Mouse (Mus musculus): ENCODE results near the gene Gpld1.

GRCm38 (mm10) chr13:24913576-24913975, 29.4 kb upstream of the Gpld1 start:
- TF ChIP-seq CTCF (IDR thresholded peaks at IDR 0.05; ENCODE audit: extremely low read depth, insufficient read depth, insufficient read length, insufficient replicate concordance) (no peak), POLR2A (IDR thresholded peaks at IDR 0.05; ENCODE audit: low read depth, low read length) (no peak)
